Mouse (Mus musculus): ENCODE data around the gene Prg3. TPM values are rescaled to one million over a fixed set of nuclear protein-coding genes. Genes with fewer than 3 reads are reported as not detected.

The Prg3 gene
- polyA plus RNA-seq, 1 experiment from 2014 or later, result not detected

DNA sequence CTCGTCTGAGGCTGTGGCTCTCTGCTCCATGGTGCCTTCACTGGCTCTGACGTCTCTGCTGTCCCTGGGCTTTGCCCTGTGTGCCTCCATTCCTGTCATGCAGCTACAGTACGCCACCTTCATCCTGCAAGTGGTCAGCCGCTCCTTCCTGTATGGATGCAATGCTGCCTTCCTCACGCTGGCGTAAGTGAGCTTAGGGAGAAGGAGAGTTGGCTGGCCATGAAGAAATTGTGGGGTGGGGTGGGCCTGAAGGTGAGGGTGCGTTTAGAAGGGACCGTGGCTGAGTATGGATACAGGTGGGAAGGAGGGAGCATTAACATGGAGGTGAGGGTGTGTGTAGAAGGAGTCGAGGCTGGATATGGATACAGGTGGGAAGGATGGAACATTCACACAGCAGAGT lies 32.6 kb upstream of the Prg3 start:
- Histone ChIP-seq H3K27me3 (no peaks in the 10 kb centered on the region), H3K27ac (replicated peaks) (no peak overlapping the region), H3K4me1 (no peaks in the 10 kb centered on the region), H3K9ac (replicated peaks) (no peak overlapping the region), H3K4me3 (no peak overlapping the region), H3K36me3 (no peaks in the 10 kb centered on the region), H3K4me2 (replicated peaks) (no peak overlapping the region), H3K9me3 (no peaks in the 10 kb centered on the region)
- WGBS, result 88% methylated on average over 9 of the region's 9 CpGs
- no peak for ATAC-seq (replicated peaks)

DNA sequence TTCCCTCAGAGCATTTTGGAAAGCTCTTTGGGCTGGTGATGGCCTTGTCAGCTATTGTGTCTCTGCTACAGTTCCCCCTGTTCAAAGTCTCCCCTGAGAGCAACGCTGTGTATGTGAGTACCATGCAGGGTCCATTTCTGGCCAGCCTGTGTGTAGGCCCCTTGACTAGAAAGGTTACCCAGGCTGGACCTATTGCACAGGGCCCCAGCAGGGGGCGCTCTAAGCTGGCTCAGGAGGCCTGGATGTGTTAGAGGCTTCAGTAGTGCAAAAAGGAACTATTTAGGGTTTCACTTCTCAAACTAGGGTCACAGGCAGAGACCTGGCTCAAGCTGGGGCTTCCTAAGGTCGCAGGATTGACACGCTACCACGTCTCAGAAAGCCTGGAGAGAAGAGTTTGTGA lies 31.7 kb upstream of the Prg3 start:
- H3K27me3 ChIP-seq, result no peaks in the 10 kb centered on the region
- H3K27ac ChIP-seq (replicated peaks), result no peak overlapping the region
- no peak overlapping the region for H3K4me2 ChIP-seq (replicated peaks)
- 65% methylated on average over 5 of the region's 5 CpGs for WGBS
- ATAC-seq (replicated peaks), result no peak
- no peaks in the 10 kb centered on the region for H3K36me3 ChIP-seq
- H3K9me3 ChIP-seq, result no peaks in the 10 kb centered on the region
- no peak overlapping the region for H3K4me3 ChIP-seq
- H3K4me1 ChIP-seq, result no peaks in the 10 kb centered on the region
- no peak overlapping the region for H3K9ac ChIP-seq (replicated peaks)

DNA sequence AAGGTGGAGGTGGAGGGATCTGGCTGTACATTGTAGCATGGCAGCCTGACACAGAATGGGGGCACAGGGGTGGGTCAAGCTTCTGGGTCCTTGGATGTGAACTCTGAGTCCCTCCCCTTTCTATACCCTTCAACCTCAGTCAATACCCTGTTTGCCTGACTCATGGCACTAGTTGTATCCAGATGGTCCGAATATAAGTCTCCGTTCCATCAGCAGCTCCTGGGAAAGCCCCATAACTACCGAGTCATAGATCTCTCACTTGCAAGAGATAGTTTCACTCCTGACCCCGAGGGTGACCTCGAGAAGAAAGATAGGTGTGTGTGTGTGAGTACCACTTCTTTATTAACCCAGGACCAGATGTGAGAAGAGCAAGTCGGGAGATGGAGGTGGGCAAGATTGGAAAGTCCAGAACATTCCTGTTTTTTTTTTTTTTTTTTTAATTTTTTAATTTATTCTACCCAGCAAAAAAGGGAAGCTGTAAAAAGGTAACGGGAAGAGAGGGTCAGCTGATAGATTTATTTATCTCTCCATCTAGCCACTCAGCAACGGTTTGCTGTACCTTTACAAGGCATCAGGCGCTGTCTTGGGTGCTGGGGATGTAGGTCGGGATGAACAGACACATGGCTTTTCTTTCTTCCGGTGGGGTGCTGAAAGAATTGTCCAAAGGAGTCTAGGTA lies 29.3 kb upstream of the Prg3 start:
- Histone ChIP-seq H3K4me2 (replicated peaks) (no peak overlapping the region), H3K4me1 (no peaks in the 10 kb centered on the region), H3K27ac (replicated peaks) (no peak overlapping the region), H3K9ac (replicated peaks) (no peak overlapping the region), H3K9me3 (no peaks in the 10 kb centered on the region), H3K4me3 (no peak overlapping the region), H3K27me3 (no peaks in the 10 kb centered on the region), H3K36me3 (no peaks in the 10 kb centered on the region)
- ATAC-seq (replicated peaks), result no peak
- WGBS, result 95% methylated on average over 11 of the region's 11 CpGs

DNA sequence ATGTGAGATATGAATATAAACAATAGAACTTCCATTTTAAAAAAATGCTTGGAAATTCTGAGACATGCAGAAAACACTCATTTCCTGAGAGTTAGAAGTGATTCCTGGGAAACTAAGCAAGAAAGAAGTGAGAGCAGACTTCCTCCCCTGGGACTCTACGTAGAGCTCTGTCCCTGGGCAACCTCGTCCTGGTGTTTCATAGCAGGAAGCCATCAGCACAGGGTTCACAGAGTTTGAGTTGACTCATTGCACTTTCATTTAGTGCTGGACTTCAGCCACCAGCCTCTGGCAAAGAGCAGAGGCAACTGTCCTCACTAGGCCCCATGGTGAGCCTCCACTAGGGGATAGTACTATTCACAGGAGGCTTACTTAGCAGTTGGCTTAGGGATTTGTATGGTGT lies 26.7 kb upstream of the Prg3 start:
- 86% methylated on average over 2 of the region's 2 CpGs for WGBS
- Histone ChIP-seq H3K4me3 (no peak overlapping the region), H3K9ac (replicated peaks) (no peak overlapping the region), H3K36me3 (no peaks in the 10 kb centered on the region), H3K27me3 (no peaks in the 10 kb centered on the region), H3K4me1 (no peaks in the 10 kb centered on the region), H3K9me3 (no peaks in the 10 kb centered on the region), H3K27ac (replicated peaks) (no peak overlapping the region), H3K4me2 (replicated peaks) (no peak overlapping the region)
- ATAC-seq (replicated peaks), result no peak

DNA sequence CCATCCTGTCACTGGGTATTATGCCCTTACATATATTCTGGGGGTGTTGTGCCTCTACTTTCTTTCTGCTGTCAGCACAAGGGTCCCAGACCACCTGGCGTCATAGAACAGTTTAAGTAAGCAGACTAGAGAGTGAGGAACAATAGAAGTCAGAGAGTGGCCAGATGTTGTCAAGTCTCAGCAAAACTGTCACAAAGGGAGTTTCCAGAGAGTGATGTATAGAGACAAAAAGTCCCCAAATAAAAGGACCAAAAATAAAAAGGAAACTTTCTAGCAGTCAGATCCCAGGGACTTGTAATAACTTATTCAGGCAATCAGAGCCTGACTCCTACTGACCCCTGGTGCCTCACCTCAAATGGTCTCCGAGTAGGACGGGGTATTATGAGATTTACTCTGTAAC lies 26.1 kb upstream of the Prg3 start:
- no peak overlapping the region for H3K27ac ChIP-seq (replicated peaks)
- no peak for ATAC-seq (replicated peaks)
- no peak overlapping the region for H3K4me2 ChIP-seq (replicated peaks)
- 60% methylated on average over 3 of the region's 3 CpGs for WGBS
- no peak overlapping the region for H3K4me3 ChIP-seq
- no peak overlapping the region for H3K9ac ChIP-seq (replicated peaks)
- H3K27me3 ChIP-seq, result no peaks in the 10 kb centered on the region
- H3K36me3 ChIP-seq, result no peaks in the 10 kb centered on the region
- no peaks in the 10 kb centered on the region for H3K4me1 ChIP-seq
- H3K9me3 ChIP-seq, result no peaks in the 10 kb centered on the region

- Histone ChIP-seq H3K9me3 (no peaks in the 10 kb centered on the region), H3K4me1 (no peaks in the 10 kb centered on the region), H3K9ac (replicated peaks) (no peak overlapping the region), H3K27ac (replicated peaks) (no peak overlapping the region), H3K36me3 (no peaks in the 10 kb centered on the region), H3K4me2 (replicated peaks) (no peak overlapping the region), H3K4me3 (no peak overlapping the region), H3K27me3 (no peaks in the 10 kb centered on the region)
- no peak for ATAC-seq (replicated peaks)
- WGBS, result 38% methylated on average over 6 of the region's 6 CpGs
These were observed 25.0 kb upstream of the Prg3 start for GRCm38 (mm10) chr2:84962906-84963507.

GRCm38 (mm10) chr2:84964111-84964801 lies 23.8 kb upstream of the Prg3 start:
- no peaks in the 10 kb centered on the region for H3K9me3 ChIP-seq
- no peak overlapping the region for H3K4me2 ChIP-seq (replicated peaks)
- no peak overlapping the region for H3K27ac ChIP-seq (replicated peaks)
- H3K27me3 ChIP-seq, result no peaks in the 10 kb centered on the region
- H3K4me3 ChIP-seq, result no peak overlapping the region
- H3K36me3 ChIP-seq, result no peaks in the 10 kb centered on the region
- no peaks in the 10 kb centered on the region for H3K4me1 ChIP-seq
- WGBS, result 91% methylated on average over 7 of the region's 7 CpGs
- no peak for ATAC-seq (replicated peaks)
- no peak overlapping the region for H3K9ac ChIP-seq (replicated peaks)

GRCm38 (mm10) chr2:84967318-84967991 lies 20.6 kb upstream of the Prg3 start:
- no peak for ATAC-seq (replicated peaks)
- 91% methylated on average over 5 of the region's 5 CpGs for WGBS
- no peak overlapping the region for H3K27ac ChIP-seq (replicated peaks)
- H3K36me3 ChIP-seq, result no peaks in the 10 kb centered on the region
- H3K9ac ChIP-seq (replicated peaks), result no peak overlapping the region
- no peaks in the 10 kb centered on the region for H3K9me3 ChIP-seq
- H3K4me2 ChIP-seq (replicated peaks), result no peak overlapping the region
- H3K27me3 ChIP-seq, result no peaks in the 10 kb centered on the region
- H3K4me3 ChIP-seq, result no peak overlapping the region
- H3K4me1 ChIP-seq, result no peaks in the 10 kb centered on the region

DNA sequence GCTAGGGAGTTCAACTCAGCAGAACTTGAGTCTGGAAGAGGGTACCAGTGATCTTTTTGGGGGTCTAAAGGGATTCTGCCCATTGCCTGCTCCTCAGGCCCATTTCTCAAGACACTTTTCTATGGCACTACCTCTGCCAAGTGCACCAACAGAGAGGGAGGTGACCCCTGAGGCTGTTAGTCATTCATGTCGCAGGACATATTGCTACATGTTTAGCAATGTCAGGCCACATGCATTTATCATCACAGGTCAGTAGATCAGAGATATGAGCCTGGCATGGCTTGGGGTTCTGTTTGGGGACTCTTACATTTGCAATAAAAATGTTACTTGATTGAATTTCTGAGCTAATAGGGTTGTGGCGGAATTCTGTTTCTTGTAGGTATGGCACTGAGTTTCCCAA lies 12.4 kb upstream of the Prg3 start:
- no peak for ATAC-seq (replicated peaks)
- H3K4me2 ChIP-seq (replicated peaks), result no peak overlapping the region

DNA sequence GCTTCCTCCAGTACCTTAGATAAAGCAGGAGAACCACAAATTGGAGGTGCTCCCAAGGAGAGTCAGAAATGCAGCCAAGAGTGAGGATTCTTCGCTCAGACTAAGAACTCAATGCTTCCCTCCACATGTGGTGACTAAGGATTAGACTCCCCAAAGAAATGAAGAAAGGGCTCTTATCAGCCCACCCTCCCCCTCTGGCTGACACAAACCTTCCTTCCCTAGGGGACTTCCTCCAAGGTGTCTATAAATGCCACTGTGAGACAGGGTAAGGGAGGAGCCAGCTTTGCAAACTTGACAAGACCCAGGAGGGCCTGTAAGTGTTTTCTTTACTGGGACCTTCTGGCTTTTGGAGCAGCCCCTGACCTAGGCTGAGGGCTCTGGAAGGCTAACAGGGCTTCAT lies 7.8 kb upstream of the Prg3 start, which contains the start of gene Prg2:
Gene Prg2, plus strand, starts transcription at position 274 of the 400 bp plus-strand sequence.
- H3K27me3 ChIP-seq, result no peaks in the 10 kb centered on the region
- no peak within 1 kb of the TSS for H3K4me2 ChIP-seq (replicated peaks)
- 33% methylated on average over 1 of the region's 1 CpGs for WGBS
- no peak within 1 kb of the TSS for H3K9ac ChIP-seq (replicated peaks)
- no peak within 1 kb of the TSS for H3K27ac ChIP-seq (replicated peaks)
- no peak for ATAC-seq (replicated peaks)
- H3K36me3 ChIP-seq, result no peaks in the 10 kb centered on the region
- H3K9me3 ChIP-seq, result no peaks in the 10 kb centered on the region
- H3K4me3 ChIP-seq, result no peak within 1 kb of the TSS
- H3K4me1 ChIP-seq, result no peaks in the 10 kb centered on the region

More for the DNA sequence above, 12.4 kb upstream of the Prg3 start:
- no peaks in the 10 kb centered on the region for H3K36me3 ChIP-seq
- WGBS, result 95% methylated on average over 2 of the region's 2 CpGs
- no peaks in the 10 kb centered on the region for H3K9me3 ChIP-seq
- H3K9ac ChIP-seq (replicated peaks), result no peak overlapping the region
- no peak overlapping the region for H3K4me3 ChIP-seq
- no peak overlapping the region for H3K27ac ChIP-seq (replicated peaks)
- no peaks in the 10 kb centered on the region for H3K4me1 ChIP-seq
- no peaks in the 10 kb centered on the region for H3K27me3 ChIP-seq

DNA sequence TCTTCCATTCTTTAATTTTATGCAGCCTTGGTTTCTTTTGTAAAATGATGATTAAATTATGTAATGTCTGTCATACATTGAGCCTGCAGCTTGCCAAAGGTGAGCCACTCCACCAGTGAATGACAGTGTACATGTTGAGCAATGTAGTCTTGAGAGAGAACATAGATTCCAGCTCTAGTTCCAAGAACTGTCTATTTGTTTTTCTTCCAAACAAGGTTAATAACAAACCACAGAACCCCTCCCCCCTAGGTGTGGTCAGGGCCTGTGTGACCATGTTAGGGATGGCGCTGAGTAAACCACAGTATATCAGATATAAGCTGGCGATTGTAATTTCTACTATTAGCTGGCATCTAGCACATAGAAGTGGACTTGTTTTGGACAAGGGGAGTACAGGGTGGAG lies 8.4 kb downstream of the Prg3 start:
- no peak for ATAC-seq (replicated peaks)
- no peak overlapping the region for H3K4me2 ChIP-seq (replicated peaks)

DNA sequence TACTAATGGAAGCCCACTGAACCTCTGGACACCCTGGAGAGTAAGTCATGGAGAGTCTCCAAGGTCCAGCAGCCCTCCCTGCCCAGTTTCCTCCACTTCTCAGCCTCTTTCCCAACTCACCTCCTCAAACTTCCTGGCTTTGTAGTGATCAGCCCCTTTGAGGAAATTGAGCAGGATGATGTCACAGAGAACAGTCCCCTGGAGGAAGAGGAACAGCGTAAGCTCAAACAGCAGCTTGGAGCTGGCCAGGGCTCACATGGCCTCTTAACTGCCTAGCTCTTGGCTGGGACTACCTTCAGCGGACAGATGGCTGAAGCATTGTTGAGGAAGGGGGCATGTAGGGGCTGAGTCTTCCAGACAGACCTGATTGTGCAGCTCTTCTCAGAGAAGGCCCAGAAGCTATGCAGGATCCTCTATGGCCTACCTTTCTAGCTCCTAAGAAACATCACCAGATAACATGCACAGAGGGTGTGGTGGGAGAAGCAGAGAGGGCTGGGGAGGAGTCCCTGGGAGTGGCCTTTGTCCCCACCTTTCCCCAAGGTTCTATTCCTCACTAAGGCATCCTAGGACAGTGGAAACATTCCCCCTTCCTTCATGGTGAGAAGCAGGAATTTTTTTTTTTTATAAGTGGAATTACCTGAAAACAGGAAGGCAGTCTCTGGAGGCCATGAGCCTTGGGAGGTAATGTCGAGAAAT lies 11.6 kb downstream of the Prg3 start:
- ATAC-seq (replicated peaks), result no peak
- Histone ChIP-seq H3K4me2 (replicated peaks) (no peak overlapping the region), H3K4me1 (no peaks in the 10 kb centered on the region), H3K9me3 (no peaks in the 10 kb centered on the region), H3K4me3 (no peak overlapping the region), H3K36me3 (no peaks in the 10 kb centered on the region), H3K27ac (replicated peaks) (no peak overlapping the region), H3K9ac (replicated peaks) (no peak overlapping the region), H3K27me3 (no peaks in the 10 kb centered on the region)
- WGBS, result 90% methylated on average over 3 of the region's 3 CpGs

More for the DNA sequence above, 8.4 kb downstream of the Prg3 start:
- Histone ChIP-seq H3K27me3 (no peaks in the 10 kb centered on the region), H3K4me1 (no peaks in the 10 kb centered on the region), H3K36me3 (no peaks in the 10 kb centered on the region), H3K4me3 (no peak overlapping the region), H3K27ac (replicated peaks) (no peak overlapping the region), H3K9me3 (no peaks in the 10 kb centered on the region), H3K9ac (replicated peaks) (no peak overlapping the region)
- WGBS, result 93% methylated on average over 2 of the region's 2 CpGs
